Comparison of ENCODE assay signal across 19 mouse cellular contexts in the genomic region with DNA sequence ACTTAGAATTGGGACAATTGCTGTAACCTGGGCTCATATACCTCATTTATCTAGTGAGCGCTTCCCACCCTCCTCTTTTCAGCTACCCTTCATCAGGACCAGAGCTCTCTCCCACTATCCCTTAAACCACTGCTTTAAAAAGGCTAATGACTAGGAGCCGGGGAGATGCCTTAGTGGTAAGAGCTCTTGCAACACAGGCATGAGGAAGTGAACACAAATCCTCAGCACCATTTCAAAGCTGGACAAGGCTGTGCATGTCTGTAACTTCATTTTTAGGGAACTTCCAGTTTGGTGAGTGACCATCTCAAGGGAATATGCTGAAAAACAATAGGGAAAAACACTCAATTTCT.
DNase-seq lines count a peak whose midpoint lies in the region; ATAC-seq and TF ChIP-seq lines count a peak whose summit lies in the region.
"Had no signal": no experiment of that assay in that cellular context is flagged by ENCODE, and none has a peak within 500 bp of the region (broad histone marks: within the 10 kb centered on the region; RNA-seq: fewer than 3 reads in every experiment).

No protein-coding gene starts in this region.

- H3K9me3 ChIP-seq in forebrain, embryonic 15.5 days: no peaks in the 10 kb centered on the region
- H3K9me3 ChIP-seq in forebrain, embryonic 13.5 days (replicated peaks): no peaks in the 10 kb centered on the region
- no peaks in the 10 kb centered on the region for H3K9me3 ChIP-seq in midbrain, embryonic 16.5 days (replicated peaks; ENCODE audit: control insufficient read depth, low read length, poor library complexity, severe bottlenecking)
- H3K9me3 ChIP-seq: hindbrain, embryonic 12.5 days had no signal

- H3K27me3 ChIP-seq in forebrain, embryonic 15.5 days: no peaks in the 10 kb centered on the region
- no peaks in the 10 kb centered on the region for H3K27me3 ChIP-seq in forebrain, embryonic 13.5 days
- H3K27me3 ChIP-seq in midbrain, embryonic 16.5 days (ENCODE audit: control insufficient read depth, insufficient read depth, low read depth, low read length): no peaks in the 10 kb centered on the region
- H3K27me3 ChIP-seq: CH12.LX; hindbrain, embryonic 12.5 days had no signal

- TF ChIP-seq POLR2A in bone marrow macrophage, adult 2 months (IDR thresholded peaks at IDR 0.05; ENCODE audit: borderline replicate concordance, low read depth, low read length): no peak

- H3K4me1 ChIP-seq in forebrain, embryonic 15.5 days: peaks cover 6% of the 10 kb centered on the region; the same call in 1 of the 2 replicates
- H3K4me1 ChIP-seq in forebrain, embryonic 13.5 days: no peaks in the 10 kb centered on the region
- peaks cover 46% of the 10 kb centered on the region for H3K4me1 ChIP-seq in bone marrow macrophage, adult 2 months (ENCODE audit: control insufficient read depth, insufficient read depth, low read length)
- H3K4me1 ChIP-seq in midbrain, embryonic 16.5 days (ENCODE audit: control insufficient read depth, insufficient read depth, low read length): peaks cover 8% of the 10 kb centered on the region; the same call in 1 of the 2 replicates
- H3K4me1 ChIP-seq: hindbrain, embryonic 12.5 days had no signal

- H3K36me3 ChIP-seq in forebrain, embryonic 15.5 days: no peaks in the 10 kb centered on the region
- no peaks in the 10 kb centered on the region for H3K36me3 ChIP-seq in forebrain, embryonic 13.5 days (ENCODE audit: poor library complexity, severe bottlenecking)
- H3K36me3 ChIP-seq in midbrain, embryonic 16.5 days (ENCODE audit: control insufficient read depth, insufficient read depth, low read length): no peaks in the 10 kb centered on the region
- H3K36me3 ChIP-seq: hindbrain, embryonic 12.5 days had no signal

- H3K9ac ChIP-seq in forebrain, embryonic 15.5 days (replicated peaks): no peak overlapping the region
- H3K9ac ChIP-seq in forebrain, embryonic 13.5 days: no peak overlapping the region
- H3K9ac ChIP-seq in midbrain, embryonic 16.5 days (ENCODE audit: low read depth, low read length): no peak overlapping the region
- H3K9ac ChIP-seq: hindbrain, embryonic 12.5 days had no signal

- no peak overlapping the region for H3K4me2 ChIP-seq in forebrain, embryonic 15.5 days (replicated peaks)
- H3K4me2 ChIP-seq in forebrain, embryonic 13.5 days: no peak overlapping the region
- H3K4me2 ChIP-seq in midbrain, embryonic 16.5 days (ENCODE audit: low read length): no peak overlapping the region
- H3K4me2 ChIP-seq: heart, embryonic 11.5 days; hindbrain, embryonic 12.5 days had no signal

- DNase-seq in left cerebral cortex, adult 2 months (ENCODE audit: extremely low spot score in 1 of 2, low spot score in 2 of 2): no peak
- DNase-seq in left cerebral cortex, postnatal 25 days (ENCODE audit: low spot score in 2 of 2): no peak
- no peak for DNase-seq in kidney, adult 11 months
- no peak for DNase-seq in retina, postnatal 1 day
- DNase-seq: adrenal gland, postnatal 25 days; cerebellum, adult 11-12 months; cerebellum, postnatal 25 days; gastrocnemius, postnatal 10 days; heart, postnatal 10 days; kidney, adult 9 months; lung, postnatal 14 days had no signal

- peak; percentile 58; the same call in 1 of the 2 replicates for ATAC-seq in forebrain, embryonic 15.5 days (replicated peaks)
- no peak for ATAC-seq in forebrain, embryonic 13.5 days
- ATAC-seq in midbrain, embryonic 16.5 days: peak; percentile 57

- no peak overlapping the region for H3K4me3 ChIP-seq in forebrain, embryonic 15.5 days
- H3K4me3 ChIP-seq in forebrain, embryonic 13.5 days: no peak overlapping the region
- H3K4me3 ChIP-seq in left cerebral cortex, adult 2 months: no peak overlapping the region
- no peak overlapping the region for H3K4me3 ChIP-seq in bone marrow macrophage, adult 2 months (ENCODE audit: insufficient read depth, low read length)
- H3K4me3 ChIP-seq in midbrain, embryonic 16.5 days (ENCODE audit: low read depth, low read length): no peak overlapping the region
- H3K4me3 ChIP-seq: hindbrain, embryonic 12.5 days had no signal

- intact Hi-C loops in left cerebral cortex, adult 2 months (cut with DNase I): no loop called here
- intact Hi-C loops in left cerebral cortex, postnatal 25 days (cut with DNase I): no loop called here

- H3K27ac ChIP-seq in forebrain, embryonic 15.5 days (replicated peaks): peak overlapping the region; percentile 64
- H3K27ac ChIP-seq in forebrain, embryonic 13.5 days: no peak overlapping the region
- H3K27ac ChIP-seq in left cerebral cortex, adult 2 months: peak overlapping the region; percentile 42
- peak overlapping the region; percentile 86 for H3K27ac ChIP-seq in bone marrow macrophage, adult 2 months (ENCODE audit: insufficient read depth, low read depth, low read length)
- H3K27ac ChIP-seq in midbrain, embryonic 16.5 days (ENCODE audit: low read length): peak overlapping the region; percentile 64
- H3K27ac ChIP-seq: hindbrain, embryonic 12.5 days; stomach, postnatal 0 days had no signal

- 66% methylated on average over 2 of the region's 2 CpGs for WGBS in forebrain, embryonic 15.5 days
- WGBS in forebrain, embryonic 13.5 days: 84% methylated on average over 2 of the region's 2 CpGs
- WGBS in midbrain, embryonic 16.5 days: 66% methylated on average over 2 of the region's 2 CpGs

- no peak for TF ChIP-seq CTCF in left cerebral cortex, adult 2 months (IDR thresholded peaks at IDR 0.05)
- TF ChIP-seq CTCF in bone marrow macrophage, adult 2 months (IDR thresholded peaks at IDR 0.05; ENCODE audit: low read depth, low read length): no peak
